Mouse (Mus musculus) layer of hippocampus, postnatal 25 days (tissue): ENCODE data around the gene Mus81. TPM values are rescaled to one million over a fixed set of nuclear protein-coding genes. Genes with fewer than 3 reads are reported as not detected.

Experiments
- DNase-seq, 2 experiments: peaks; one replicate each; pipeline ENCODE4 v3.0.0; 2022; ENCODE audit warnings: mixed read lengths in 2 of 2, low spot score in 1 of 2; ENCODE audit errors: extremely low spot score in 1 of 2
- total RNA-seq, 2 experiments: library from RNA; stranded (reverse); gene quantifications; 2 replicates each; pipeline ENCODE4 v1.2.3; 2021

Gene Mus81
- total RNA-seq, 2 experiments from 2014 or later: 33.2 to 38.2 TPM

GRCm38 (mm10) chr19:5473720-5474119 is 14.5 kb downstream of the Mus81 start, which contains the start of gene Efemp2:
TSS of gene Efemp2 (plus strand) at chr19:5473954.
- DNase-seq: peak; percentile 44 to 46

DNA sequence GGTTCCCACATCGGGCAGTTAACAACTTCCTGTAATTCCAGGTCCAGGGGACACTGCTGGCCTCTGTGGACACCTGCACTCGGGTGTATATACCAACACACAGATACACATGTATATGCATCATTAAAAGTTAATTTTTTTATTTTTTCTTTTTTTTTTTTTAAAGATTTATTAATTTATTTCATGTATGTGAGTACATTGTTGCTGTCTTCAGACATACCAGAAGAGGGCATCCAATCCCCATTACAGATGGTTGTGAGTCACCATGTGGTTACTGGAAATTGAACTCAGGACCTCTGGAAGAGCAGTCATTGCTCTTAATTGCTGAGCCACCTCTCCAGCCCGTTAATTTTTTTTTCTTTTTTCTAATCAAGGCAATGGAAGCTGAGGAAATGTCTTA is 15.3 kb downstream of the Mus81 start:
- DNase-seq: no peak

GRCm38 (mm10) chr19:5471846-5472245 is 16.4 kb downstream of the Mus81 start:
- DNase-seq: no peak

GRCm38 (mm10) chr19:5468374-5468773 is 19.8 kb downstream of the Mus81 start, which contains the start of gene Ctsw:
TSS of gene Ctsw (minus strand) at chr19:5468507.
- no peak for DNase-seq

- DNase-seq: no peak
Observed at GRCm38 (mm10) chr19:5466916-5467500, 21.2 kb downstream of the Mus81 start.

DNA sequence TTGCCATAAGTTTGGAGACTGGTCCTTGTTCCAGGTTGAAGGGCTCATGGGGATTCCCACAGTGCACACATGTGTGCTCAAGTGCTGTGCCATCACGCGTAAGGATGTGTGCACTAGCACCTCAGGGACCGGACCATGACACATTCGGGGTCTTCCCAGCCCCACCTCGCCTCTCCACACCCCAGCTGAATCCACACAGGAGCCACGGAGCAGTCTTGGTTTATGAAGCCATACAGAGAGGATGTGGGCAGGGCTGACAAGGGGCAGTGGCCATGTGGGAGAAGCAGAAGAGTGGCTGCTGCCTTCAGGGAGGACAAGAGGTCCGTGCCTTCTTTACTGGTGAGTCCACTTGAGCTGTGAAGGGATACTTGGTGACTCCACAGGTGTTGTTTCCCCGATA is 23.2 kb downstream of the Mus81 start:
- DNase-seq: no peak

- peak in 1 of 2 experiments; percentile 73 for DNase-seq
Observed at GRCm38 (mm10) chr19:5463791-5464562, 24.2 kb downstream of the Mus81 start.

DNA sequence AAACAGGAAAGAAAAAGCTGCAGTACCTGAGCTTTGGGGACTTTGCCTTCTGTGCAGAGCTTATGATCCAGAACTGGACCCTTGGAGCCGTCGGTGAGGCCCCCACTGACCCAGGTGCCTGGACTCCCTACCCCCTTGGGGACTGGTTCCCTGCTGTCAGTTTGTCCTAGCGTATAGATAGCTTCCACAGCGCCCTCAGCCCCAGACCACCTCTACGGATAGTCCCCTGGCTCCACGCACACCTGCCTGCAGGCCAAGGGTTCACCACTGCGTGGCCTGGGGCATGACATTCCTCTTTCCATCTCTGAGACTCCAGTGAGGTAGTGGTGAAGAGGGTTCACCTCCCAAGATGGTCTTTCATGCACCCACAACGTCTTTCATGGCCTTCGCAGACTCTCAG is 25.0 kb downstream of the Mus81 start:
- DNase-seq: no peak

DNA sequence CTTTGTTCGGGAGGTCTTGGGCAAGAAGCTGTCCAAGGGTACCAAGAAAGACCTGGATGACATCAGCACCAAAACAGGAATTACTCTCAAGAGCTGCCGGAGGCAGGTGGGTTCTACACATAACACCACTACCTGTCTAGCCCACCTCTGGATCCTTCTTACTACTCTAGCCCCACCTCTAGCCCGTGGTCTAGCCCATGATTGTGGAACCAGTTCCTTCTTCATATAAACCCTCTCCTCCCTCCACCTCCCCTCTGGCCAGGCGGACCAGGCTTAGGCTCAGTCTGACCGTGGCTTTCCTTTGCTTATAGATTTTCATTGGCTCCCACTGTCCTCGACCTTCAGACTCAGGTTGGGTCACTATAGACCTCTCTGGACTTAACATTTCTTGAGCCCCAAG is 26.8 kb downstream of the Mus81 start:
- DNase-seq: no peak

- DNase-seq: peak; percentile 79 to 81
Observed at GRCm38 (mm10) chr19:5460465-5460911, 27.7 kb downstream of the Mus81 start, which contains the start of gene Fibp. TSS of gene Fibp (plus strand) at chr19:5460615.

DNA sequence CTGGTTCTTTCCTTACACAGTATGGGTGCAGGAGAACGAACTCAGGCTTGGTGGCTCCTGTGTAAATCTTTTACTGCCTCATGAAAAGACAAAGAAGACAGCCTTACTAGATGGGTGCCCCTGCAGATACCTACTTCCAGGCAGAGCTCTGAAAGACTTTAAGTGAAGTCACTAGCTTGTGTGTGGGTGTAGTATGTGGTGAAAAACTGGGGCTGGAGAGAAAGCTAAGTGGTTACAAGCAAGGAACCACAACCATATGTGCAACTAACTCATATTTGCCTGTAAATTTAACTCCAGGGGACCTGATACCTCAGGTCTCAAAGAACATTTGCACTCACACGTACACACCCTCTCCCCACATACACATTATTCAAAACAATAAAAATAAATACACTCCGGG is 28.3 kb downstream of the Mus81 start:
- DNase-seq: no peak

- DNase-seq: no peak
Observed at GRCm38 (mm10) chr19:5459019-5459418, 29.2 kb downstream of the Mus81 start.

GRCm38 (mm10) chr19:5457746-5458442 is 30.3 kb downstream of the Mus81 start, which contains the start of gene Ccdc85b:
TSS of gene Ccdc85b (minus strand) at chr19:5457894.
- DNase-seq: no peak

DNA sequence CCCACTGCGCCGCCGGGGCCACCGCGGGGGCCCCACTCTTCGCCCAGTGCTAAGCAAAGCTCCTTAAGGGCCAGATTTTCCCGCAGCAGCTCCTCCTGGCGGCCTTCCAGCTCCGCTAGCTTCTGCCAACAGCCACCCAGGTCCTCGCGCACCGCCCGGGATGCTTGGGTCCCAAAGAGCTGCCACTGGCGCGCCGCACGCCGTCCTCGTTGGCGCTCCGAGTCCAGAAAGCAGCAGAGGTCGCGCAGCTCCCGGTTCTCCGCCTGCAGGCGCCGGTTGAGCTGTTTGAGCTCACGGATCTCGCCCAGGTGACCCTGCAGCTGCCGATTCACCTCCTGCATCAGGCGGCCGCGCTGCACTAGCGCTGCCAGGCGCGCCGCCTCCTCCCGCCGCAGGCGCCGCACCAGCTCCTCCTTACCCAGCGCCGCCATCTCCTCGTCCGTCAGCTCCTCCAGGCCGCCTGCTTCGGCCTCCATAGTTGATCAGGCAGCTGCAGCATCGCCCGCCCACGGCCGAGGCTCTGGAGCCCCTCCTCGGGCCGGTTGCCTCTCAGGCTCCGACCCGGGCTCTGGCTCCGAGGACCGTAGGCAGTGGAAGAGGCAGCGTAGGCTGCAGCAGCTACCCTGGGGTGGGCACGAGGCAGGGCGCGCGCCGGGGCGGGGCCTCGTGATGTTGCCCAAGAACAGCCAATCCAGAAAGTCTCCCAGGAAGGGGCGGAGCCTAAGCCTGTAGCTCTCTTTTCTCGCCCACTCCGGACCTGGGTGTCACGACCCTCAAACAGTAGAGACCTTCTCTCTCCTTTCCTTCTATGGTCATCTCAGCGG is 31.1 kb downstream of the Mus81 start:
- DNase-seq: peak; percentile 89 to 96

DNA sequence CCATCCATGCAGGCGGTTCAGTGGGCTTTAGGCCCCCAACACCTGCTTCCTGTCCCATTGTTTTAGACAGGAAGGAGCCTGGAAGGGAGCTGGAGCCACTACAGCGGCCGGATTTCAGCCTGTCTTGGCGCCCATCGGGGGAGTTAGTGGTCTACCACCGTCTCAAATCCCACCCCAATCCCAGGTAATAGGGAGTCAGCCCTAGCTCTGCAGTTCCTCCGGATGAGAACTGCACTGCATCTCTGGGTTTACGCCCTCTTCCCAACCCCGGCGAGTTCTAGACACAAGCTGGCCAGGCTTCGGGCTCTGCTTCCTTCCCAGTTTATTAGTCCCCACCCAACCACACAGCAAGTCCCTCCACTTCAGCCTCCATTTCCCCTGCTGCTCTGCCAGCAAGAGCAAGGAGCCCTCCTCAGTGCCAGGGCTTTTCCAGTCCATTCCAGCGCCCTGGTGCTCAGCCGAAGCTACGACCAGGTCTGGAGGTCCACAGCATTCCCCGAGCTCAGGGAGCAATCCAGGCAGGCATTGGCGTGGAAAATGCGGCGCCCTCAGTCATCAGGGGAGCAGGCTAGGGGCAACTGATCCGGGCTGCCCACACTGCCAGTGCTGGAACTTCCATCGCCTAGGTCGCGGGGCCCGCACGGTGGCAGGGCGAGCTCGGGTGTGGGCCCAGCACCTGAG is 31.8 kb downstream of the Mus81 start:
- no peak for DNase-seq

DNA sequence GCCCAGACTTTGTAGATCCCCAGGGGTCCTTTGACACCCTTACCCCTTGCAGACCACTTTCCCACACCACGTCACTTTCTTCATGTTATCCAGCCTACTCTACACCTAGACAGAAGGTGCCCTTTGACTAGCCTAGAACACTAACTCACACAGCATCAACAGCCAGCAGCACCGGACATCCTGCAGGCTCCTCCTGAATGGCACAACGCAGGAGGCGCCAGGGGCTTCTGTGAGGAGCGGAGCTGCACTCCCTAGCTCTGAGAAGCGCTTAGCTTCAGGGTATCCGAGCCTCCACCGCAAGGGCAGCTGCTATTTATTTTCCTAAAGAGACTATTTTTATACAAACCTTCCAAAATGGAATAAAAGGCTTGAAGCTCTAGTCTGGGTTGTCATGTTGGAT is 32.6 kb downstream of the Mus81 start:
- DNase-seq: no peak

- DNase-seq: no peak
Observed at GRCm38 (mm10) chr19:5455037-5455436, 33.2 kb downstream of the Mus81 start.

DNA sequence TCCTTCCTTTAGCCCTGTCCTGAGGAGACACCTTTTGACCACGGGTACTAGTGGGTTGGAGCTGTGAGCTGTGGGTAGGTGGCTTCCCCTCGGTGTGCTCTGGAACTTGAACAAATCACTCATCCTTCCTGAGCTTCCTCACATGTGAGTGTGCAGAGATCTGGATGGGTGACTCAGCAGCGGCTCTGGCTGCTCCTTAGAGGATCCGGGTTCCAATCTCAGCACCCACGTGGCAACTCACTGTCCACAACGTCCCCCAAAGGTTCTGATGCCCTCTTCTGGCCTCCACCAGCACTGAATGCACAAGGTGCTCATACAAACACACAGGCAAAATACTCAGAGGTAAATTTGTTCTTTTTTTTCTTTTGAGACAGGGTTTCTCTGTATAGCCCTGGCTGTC is 36.4 kb downstream of the Mus81 start:
- no peak for DNase-seq

DNA sequence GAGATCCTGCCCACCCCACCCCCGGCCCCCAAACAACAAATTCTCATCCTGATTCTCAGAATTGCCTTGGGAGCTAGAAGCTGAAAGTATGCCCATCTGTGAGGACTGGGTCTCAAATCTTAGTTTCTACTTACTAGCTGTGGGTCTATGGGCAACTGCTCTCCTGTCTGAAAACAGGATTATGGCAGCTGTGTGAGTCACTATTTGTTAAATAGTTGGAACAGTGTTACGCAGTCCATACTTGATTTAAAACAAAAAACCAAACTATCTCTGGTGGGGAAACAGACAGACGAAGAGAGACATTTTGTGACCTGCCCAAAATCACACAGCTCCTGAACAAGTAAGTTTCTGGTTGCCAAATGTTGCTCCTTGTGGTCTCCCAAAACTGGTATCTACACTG is 38.5 kb downstream of the Mus81 start:
- no peak for DNase-seq
